Mouse (Mus musculus) thymus, postnatal 0 days (tissue): ENCODE data around the gene Srrd. TPM values are rescaled to one million over a fixed set of nuclear protein-coding genes. Genes with fewer than 3 reads are reported as not detected.
A peak's percentile ranks its signal among the peaks of the same experiment; 100 is the strongest.

Experiments used
- DNase-seq: peaks from one replicate; pipeline ENCODE4 v3.0.0-alpha.2; 2015; ENCODE audit warnings: low spot score
- polyA plus RNA-seq: library from polyadenylated mRNA; unstranded; fragments of >200 nt; fragmentation: Nextera tagmentation; extraction: Ambion mirVana; gene quantifications from 2 replicates; pipeline ENCODE4 v1.2.1, GENCODE M21; 2015

Gene Srrd
- polyA plus RNA-seq: 28.0 and 30.2 TPM in 2 replicates

DNA sequence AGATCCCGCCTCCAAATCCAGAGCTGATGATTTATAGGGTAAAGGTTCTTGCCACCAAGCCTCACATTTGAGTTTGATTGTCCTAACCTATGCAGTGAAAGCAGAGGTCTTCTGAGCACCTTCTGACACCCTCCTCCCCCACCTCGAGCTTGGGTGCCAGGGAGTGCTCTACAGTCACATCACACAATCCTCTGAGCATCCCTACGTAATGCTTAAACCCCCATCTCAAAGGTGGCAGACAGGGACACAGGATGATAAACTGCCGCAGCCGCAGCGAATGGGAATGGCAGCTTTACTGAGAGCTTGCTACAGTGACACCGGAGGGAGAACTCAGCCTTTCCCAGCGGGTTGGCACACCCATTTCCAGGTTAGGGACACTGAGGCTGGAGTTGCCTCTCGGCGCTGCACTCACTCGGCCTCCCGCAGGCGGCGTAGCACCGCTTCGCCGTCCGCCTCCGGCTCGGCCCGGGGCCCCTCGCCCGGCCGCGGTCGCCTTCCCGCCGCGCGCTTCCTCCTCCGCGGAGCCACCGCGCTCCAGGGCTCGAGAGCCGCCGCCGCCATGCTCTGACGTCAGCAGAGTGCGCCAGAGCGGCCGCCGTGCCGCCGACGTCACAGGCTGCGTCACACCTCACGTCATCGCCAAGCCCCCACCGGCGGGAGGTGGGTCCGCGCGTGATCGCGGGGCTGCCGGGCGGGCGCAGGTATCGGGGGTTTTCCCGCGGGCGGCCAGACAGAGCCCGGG lies at the start of gene Srrd, which contains the start of gene Hps4:
Gene Srrd (minus strand): TSS at position 578 of the 742 bp plus-strand sequence.
Gene Hps4 (plus strand): TSS at position 621 of the 742 bp plus-strand sequence.
- peak; percentile 89 for DNase-seq

DNA sequence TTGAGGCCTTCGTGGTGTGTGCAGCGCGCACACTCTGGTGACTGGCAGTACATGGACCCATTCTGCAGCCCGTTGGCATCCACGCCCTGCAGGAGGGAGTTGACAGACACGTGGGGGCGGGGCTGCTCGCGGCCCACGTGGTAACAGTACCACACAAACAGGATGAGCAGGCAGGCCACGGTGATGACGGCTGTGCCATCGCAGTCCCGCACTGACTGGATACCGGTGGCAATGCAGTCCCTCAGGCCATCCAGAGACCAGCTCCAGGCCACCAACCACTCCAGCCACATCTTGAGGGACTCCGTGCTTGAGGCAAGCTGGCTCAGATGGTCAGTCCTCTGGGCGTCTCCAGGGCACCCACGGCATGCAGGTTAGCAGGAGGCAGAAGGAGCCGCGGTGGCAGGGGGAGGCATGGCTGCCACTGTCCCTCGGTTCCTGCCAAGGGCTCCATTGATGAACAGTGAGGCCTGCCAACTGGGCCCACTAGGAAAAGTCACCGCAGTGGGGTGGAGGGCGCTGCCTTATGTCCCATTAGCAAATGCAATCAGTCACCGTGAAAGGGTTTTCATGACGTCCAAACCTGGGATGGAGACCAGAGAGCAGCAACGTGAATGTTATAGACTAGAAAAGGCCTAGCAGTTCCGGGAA lies 49.0 kb upstream of the Srrd start:
- no peak for DNase-seq

DNA sequence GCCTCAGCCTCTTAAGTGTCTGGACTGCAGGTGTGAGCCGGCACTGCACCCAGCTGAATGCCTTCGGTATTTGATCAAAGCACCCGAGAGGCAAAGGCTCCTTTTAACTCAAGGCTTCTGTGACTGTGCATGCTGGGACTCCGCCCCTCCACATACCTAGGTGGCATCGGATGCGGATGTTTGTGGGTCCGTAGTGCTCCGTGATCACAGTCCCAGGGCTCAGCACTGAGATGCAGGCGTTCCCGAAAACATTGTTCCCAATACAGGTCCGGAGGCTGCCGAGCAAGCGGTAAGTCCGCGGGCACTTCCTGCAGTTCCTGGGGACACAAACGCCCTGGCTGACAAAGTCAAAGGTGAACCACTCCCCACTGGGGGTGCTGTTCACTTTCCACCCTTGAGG lies 48.2 kb upstream of the Srrd start:
- DNase-seq: peak; percentile 23

DNA sequence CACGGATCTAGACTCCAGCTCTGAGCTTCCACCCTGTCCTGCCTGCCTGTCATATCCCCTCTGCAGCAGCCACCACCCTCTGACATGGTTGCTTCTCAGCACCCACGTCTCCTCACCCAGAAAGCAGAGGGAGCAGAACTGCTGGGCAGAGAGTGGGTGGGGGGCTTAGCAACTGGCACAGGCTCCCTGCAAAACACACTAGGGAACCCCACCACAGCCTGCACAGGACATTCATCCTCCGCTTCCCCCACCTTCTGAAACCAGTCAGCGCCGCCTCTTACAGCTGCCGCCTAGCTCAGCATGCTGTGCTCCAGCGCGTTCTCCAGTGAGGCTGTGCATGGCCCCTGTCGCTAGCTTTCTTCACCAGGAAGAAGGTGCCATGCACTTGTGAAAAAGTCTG lies 46.5 kb upstream of the Srrd start:
- no peak for DNase-seq

DNA sequence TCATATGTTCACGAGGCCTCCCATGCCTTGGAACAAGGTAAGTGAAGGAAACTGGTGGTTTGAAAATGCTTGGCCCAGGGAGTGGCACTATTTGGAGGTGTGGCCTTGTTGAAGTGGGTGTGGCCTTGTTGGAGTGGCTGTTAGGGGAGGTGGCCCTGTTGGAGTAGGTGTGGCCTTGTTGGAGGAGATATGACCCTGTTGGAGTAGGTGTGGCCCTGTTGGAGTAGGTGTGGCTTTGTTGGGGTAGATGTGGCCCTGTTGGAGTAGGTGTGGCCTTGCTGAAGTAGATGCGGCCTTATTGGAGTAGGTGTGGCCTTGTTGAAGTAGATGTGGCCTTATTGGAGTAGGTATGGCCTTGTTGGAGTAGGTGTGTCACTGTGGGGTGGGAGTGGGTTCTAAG lies 43.1 kb upstream of the Srrd start:
- no peak for DNase-seq

DNA sequence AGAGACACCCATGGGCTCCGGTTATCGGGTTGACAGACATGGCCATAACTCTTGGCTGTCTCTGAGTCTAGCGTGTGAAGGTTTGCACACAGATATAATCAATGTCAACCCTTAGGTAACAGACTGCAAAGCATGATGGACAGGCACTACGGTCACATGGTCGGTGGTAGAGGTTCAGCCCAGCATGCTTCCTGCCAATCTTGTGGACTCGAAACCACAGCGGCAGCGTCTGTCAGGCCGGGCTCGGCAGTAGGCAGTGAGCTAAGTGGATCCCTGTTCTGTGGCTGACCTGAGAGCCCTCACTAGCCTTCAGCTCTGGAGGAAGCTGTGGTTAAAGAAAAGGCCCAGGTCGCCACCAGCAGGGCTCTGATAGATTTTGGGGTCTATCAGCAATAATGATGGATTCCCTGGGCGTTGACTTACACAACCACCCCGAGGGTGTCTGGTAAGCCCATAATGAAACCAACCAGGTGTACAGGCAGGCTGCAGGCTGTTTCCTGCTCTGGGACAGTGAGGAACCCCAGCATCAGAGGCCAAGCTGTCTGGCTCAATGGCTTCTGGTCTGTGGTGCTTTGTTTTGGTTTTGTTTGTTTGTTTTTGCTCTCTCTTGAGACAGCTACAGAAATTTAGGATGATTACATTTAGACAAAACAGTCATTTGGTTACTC lies 42.1 kb upstream of the Srrd start:
- no peak for DNase-seq

DNA sequence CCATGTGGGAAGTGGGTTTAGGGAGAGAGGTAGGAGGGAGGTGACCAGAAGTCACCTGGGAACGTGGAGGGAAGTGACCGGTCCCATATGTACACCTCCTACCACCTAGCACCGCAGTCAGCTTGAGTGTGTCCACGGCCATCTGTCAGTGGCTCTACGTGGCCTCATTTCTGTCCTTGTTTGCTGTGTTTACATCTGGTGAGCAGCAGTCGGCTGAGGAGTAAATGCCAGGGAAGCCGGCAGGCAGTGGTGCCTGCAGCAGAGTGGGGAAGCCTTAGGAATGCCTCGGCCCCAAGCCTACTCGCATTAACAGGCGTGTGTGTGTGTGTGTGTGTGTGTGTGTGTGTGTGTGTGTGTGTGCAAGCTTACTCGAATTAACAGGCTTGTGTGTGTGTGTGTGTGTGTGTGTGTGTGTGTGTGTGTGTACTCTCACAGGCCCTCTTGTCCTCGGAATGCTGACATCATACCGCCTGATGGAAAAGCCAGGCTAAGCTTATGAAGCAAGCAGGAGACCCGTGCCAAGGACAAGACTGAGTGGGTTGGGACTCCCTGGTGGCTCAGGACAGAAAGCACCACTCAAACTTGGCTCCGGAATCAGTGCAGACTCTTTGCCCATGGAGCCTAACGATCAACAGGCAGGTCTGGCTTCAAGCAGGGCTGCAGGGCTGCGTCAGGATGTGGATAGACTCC lies 39.9 kb upstream of the Srrd start:
- no peak for DNase-seq

DNA sequence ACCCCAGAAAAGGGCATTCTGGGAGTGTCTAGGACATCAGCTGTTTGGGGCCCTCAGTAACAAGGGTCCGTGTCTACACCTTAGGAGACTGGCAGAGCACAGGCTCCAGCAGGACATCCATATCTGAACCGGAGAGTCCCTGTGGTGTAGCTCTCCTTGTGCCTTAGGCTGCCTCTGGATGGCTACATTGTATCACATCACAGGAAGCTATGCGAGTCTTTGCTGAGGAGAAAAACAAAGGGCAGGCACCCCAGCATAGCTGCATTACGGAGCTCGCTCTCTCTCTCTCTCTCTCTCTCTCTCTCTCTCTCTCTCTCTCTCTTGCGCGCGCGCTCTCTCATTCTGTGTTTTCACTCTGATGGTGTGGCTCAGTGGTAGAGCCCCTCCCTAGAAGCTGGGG lies 39.2 kb upstream of the Srrd start:
- DNase-seq: no peak

DNA sequence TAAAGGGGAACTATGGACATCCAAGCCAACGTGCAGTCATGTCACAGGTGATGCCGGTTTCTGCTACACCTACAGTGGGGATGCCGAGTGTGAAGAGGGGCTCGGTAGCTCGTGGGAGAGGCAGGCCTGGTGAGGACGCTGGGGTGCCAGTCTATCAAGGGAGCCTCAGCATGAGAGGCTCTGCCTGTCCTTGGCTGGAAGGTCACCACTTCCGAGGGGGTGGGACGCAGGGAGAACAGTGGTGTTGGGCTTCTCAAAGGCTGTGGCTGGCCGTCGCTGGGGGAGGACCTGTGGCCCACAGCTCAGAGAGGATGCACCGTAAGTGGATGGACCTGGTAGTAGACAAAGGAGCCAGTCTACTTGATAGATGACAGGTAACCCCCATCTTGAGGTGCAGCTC lies 38.3 kb upstream of the Srrd start:
- DNase-seq: no peak

DNA sequence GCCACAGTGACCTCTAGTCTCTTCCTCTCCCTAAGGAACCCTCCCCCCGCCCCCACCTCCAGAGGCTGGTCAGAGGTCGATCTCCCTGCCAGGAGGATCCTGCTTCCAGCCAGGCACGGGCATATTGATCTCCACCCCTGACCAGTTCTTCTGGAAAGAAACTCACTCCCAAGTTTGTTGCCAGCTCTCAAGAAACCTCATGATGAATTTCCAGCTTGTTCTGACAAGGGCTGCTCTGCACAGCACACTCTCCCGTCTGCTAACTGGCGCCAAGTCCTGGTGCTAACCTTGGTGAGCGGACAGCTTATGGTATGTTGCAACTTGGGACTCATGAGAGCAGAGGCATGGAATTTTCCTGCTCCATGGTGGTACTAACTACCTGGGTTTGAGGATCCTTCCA lies 35.9 kb upstream of the Srrd start:
- DNase-seq: no peak

DNA sequence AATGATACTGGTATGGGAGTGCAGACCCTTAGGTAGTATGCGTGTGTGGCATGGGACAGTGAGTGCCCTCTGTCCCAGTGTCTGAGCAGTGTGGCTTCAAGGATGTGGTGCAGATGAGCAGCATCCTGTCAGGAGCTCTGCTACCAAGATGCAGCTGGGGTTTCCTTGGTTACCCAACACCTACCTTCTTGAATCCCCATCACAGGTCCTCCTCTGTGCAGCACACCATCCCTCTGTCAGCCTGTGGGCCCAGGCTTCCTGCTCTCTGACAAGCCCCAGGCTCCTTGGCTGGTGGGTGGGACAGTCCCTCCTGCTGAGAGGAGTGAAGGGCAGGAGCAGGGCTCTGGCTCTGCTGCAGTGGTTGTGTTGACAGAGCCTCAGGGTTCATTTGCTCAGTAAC lies 34.5 kb upstream of the Srrd start:
- no peak for DNase-seq

DNA sequence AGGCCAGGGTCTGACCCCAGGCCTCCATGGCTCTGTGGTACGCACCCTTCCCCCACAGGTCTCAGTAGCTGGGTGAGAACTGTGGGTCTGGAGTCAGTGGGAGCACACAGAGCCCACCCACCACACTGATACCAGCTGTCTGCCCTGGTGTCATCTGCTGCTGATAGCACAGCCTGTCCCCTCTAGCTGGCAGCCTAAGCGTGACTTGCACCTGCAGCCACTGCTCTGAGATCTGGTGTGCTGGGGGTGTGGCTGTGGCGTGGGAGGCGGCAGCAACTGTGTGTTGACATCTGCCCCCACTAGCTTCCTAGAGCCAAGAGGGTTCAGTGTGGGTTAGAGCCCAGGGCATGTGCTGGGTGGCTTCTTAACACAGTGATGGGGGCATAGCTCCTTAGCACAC lies 33.3 kb upstream of the Srrd start:
- DNase-seq: peak; percentile 26

DNA sequence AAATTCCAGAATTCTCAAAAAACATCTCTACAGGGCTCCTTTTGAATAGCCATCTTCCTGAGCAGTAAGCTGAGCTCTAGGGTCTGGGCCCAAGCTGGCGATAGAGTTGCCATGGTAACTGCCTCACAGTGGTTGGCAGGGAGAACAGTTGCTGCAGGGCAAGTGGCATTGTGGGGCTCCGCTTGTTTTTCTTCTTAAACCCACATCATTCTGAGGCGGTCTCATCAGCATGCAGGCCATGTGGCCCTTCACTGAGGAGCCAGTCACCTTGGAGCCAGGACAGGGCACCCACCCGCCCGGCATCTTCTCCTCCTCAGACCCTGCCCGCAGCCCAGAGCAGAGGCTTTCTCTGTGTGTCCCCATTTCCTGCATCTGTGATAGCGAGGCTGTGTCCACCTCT lies 29.1 kb upstream of the Srrd start:
- DNase-seq: no peak

DNA sequence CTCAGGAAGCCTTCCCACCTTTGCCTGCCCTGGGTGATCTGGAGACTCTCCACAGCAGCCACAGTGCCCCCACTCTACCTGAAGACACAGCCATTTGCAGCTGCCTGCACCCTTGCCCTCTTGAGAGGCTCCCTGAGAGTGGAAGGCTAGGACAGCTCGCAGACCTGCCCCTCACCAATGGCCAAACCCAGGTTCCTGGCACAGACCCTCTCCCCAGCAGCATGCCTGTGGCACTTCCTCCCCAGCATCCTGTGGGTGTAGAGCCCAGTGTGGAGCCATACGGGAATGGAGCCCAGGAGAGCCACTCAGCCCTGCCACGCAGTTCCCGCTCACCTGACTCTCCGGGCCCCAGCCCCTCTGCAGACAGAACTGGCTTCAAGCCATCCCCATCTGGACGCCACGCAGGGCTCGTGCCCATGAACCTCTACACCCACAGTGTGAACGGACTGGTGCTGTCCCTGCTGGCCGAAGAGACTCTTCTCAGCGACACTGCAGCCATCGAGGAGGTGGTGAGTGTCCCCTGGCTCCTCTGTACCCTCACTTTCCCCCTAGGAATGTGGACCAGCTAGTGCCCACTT lies 27.5 kb upstream of the Srrd start:
- no peak for DNase-seq

DNA sequence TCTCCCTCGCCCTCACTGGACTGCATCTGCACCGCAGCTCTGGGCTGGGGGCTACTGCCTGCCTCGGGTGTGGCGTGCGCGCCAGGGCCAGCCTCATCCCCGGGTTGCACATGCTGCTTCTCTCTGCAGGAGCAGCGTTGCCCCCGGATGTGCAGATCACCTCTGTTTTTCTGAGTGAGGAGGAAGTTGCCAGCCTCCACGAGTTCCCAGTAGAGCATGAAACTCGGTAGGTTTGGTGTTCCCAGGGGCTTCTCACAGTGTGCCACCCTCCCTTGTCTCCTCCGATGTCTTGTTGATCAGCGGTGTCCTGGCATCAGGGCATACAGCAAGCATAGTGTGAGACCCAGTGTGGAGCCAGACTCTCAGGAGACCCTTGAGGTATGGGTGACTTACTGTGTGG lies 26.5 kb upstream of the Srrd start:
- no peak for DNase-seq

DNA sequence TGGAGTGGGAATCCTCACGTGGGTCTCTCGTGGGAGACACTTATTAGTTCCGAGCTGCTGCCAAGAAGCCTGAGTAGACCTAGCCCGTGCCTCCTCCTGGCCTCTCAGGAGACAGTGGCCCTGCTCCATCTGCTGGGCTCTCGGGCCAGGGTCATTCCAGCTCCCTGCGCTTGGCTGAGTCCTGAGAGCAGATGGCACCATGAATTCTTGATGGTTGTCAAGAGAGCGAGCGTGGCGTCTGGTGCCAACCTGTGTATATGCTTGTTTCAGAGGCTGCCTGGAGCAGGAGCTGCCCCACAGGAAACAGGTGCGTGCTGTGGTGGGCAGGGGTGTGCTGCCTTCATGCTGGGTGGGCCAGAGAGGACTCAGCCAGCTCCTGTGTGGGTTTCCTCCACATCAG lies 25.8 kb upstream of the Srrd start:
- DNase-seq: no peak

DNA sequence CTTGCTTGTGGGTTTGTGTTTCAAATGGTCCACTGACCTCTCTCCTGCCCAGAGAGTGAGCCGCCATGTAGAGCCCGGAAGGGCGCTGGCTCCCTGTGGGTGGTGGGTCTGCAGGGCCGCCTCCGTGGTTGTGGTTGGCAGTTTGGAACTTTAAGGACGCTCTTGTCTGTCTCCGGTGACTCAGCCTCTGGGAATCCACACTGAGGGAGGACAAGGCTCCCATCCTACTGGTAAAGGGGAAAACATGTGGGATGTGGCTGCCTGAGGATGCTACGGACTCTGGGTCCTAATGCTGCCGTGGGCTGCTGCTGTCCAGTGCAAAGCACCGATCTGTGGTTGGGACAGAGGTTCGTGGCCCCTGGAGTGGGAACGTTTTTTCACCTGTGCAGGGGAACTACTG lies 25.1 kb upstream of the Srrd start:
- DNase-seq: no peak

DNA sequence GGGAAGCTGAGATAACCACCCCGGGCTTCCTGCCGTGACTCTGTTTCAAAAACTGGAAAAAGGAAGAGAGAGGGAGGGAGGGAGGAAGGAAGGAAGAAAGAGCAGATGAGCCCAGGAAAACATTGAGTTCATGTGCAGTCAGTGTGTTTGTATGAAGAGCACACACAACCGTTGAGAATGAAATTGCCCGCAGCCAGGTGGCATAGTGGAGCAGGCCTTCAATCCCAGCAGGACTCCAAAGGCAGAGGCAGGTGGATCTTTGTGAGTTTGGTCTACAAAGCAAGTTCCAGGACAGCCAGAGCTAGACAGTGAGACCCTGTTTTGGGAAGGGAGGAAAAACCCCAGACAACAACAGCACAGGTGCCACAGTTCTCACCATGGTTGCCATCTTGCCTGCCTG lies 24.5 kb upstream of the Srrd start:
- DNase-seq: no peak

DNA sequence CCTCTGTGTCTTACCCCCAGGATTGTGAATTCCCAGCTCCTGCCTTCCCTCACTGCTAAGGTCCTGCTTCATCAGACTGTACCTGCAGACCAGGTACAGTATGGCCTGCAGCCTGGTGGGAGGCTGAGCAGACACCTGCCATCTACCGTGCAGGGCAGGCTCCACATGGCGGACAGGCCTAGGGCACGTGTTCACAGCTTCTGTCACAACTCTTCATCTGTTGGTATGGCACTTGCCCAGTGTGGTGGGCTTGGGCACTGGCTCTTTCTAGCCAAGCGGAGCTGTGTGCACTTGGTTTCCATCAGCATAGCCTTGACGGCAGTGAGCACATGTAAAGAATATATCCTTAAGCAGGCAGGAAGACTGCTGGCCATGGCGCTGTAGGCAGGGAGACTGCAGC lies 24.0 kb upstream of the Srrd start:
- no peak for DNase-seq

DNA sequence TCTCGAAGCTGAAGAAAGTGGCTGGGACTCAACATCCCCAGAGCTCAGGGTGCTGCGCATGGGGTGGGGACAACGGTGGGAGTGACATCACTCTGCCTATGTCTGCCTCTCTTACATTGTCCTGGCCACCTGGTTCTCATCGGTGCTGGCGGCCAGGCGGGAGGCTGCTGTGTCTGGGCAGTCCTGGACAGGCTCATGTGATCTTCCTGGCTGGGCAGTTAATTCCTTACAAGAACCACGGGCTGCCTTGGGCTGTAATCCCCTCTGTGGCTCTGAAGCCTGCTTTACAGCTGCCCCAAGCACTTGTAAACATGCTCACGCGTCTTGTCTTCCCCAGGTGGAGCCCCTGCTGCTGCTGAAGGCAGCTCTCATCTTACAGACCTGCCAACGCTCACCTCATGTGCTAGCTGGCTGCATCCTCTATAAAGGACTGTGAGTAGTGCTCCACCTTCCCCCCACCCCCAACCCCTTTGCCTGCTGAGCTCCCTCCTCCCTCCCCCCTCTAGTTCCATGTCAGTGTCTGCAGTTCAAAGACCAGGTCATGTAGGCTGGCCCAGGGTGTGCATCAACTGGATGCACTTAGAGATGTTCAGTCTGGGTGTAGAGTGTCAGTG lies 21.5 kb upstream of the Srrd start:
- no peak for DNase-seq

DNA sequence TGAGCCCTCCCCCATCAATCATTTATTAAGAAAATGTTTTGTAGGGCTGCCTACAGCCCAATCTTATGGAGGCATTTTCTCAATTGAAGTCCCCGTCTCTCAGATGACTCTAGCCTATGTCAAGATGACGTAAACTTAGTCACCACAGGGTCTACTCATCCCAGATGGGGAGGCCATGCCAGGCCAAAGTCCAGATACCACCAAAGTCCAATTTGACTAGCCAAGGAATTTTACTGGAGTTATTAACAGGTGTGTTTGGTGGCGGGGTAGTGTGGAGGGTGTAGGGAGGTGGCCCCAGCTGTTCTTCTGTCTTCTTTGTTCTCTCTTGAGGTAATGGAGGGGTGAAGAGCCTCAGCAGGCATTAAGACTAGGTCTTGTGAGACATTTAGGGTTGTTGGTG lies 17.2 kb upstream of the Srrd start:
- no peak for DNase-seq
